Mouse (Mus musculus) liver, adult 2 months (tissue): Measurements from ENCODE around the gene Man1c1.

Source experiments
- CTCF ChIP-seq: fragments of 200-500 bp; IDR thresholded peaks from 2 replicates; pipeline ENCODE4 v1.5.1; 2011; ENCODE audit warnings: low read depth, low read length, control low read depth
- POLR2A ChIP-seq: fragments of 200-500 bp; IDR thresholded peaks from 2 replicates; pipeline ENCODE4 v1.6.1; 2011; ENCODE audit warnings: low read length, control low read depth; ENCODE audit not compliant: insufficient read depth; ENCODE audit errors: extremely low read depth

DNA sequence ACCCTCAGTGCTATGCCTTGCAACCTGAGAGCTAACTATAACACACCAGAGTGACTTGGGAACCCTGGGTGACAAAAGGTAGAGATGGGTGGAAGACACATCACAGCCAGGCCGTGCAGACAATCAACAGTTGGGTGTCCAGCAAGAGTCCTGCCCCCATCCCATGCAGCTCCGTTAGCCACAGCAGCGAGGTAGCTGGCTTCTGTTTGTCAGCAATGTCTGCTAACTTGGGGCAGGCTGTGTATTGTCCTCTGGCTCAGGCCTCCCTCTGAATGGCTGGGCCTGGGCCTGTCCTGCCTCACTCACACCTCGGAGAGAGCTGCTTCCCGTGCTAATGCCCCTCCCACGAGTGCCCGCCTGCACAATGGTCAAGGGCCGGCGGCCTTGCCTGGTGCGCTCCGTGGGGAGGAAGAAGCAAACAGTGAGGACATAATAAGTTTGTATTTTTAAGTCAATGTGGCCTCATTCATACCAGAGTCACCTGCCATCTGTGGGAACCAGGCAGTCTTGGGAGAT, 48.9 kb upstream of the Man1c1 start:
- TF ChIP-seq CTCF (no peak), POLR2A (no peak)
